Comparison of ENCODE assay signal across 10 mouse cellular contexts in genomic region chr17:45544873-45545277, GRCm38 (mm10). TPM values are rescaled to one million over a fixed set of nuclear protein-coding genes. Genes with fewer than 3 reads are reported as not detected.
DNase-seq lines count a peak whose midpoint lies in the region; ATAC-seq and TF ChIP-seq lines count a peak whose summit lies in the region.
"Had no signal": no experiment of that assay in that cellular context is flagged by ENCODE, and none has a peak within 500 bp of the region (broad histone marks: within the 10 kb centered on the region; RNA-seq: fewer than 3 reads in every experiment).

No protein-coding gene starts in this region.

- TF ChIP-seq EP300 in heart, adult 2 months (IDR thresholded peaks at IDR 0.05; ENCODE audit: insufficient read depth, low read depth, low read length) = no peak
- TF ChIP-seq EP300 in stomach, postnatal 0 days (optimal IDR thresholded peaks at IDR 0.05) = no peak

- H3K36me3 ChIP-seq in heart, adult 2 months (ENCODE audit: control insufficient read depth, insufficient read depth, low read length) = no peaks in the 10 kb centered on the region
- no peaks in the 10 kb centered on the region for H3K36me3 ChIP-seq in intestine, embryonic 14.5 days (ENCODE audit: control insufficient read depth, insufficient read depth, low read length)
- no peaks in the 10 kb centered on the region; the same call in 1 of the 2 replicates for H3K36me3 ChIP-seq in stomach, postnatal 0 days (ENCODE audit: control insufficient read depth, insufficient read depth, low read length)

- no peak overlapping the region for H3K9ac ChIP-seq in heart, adult 2 months (ENCODE audit: low read depth, low read length)
- H3K9ac ChIP-seq in intestine, embryonic 14.5 days (ENCODE audit: low read length) = no peak overlapping the region
- H3K9ac ChIP-seq in stomach, postnatal 0 days (ENCODE audit: low read length) = no peak overlapping the region
- H3K9ac ChIP-seq: liver, embryonic 14.5 days had no signal

- H3K4me1 ChIP-seq in heart, adult 2 months (ENCODE audit: control insufficient read depth, insufficient read depth, low read length) = no peaks in the 10 kb centered on the region
- H3K4me1 ChIP-seq in intestine, embryonic 14.5 days (replicated peaks; ENCODE audit: control insufficient read depth, insufficient read depth, low read length) = peaks cover 6% of the 10 kb centered on the region; the same call in 1 of the 2 replicates
- H3K4me1 ChIP-seq in stomach, postnatal 0 days (replicated peaks; ENCODE audit: control insufficient read depth, insufficient read depth) = no peaks in the 10 kb centered on the region

- peak overlapping the region; percentile 31 for H3K4me3 ChIP-seq in heart, adult 2 months
- 0 out of 2 replicates have a peak overlapping the region, but pooled peaks have one; percentile 9 for H3K4me3 ChIP-seq in intestine, embryonic 14.5 days (ENCODE audit: low read depth, low read length)
- H3K4me3 ChIP-seq in stomach, postnatal 0 days (ENCODE audit: low read depth, low read length) = peak overlapping the region; percentile 12; the same call in 1 of the 2 replicates

- no peak for TF ChIP-seq CTCF in heart, adult 2 months (IDR thresholded peaks at IDR 0.05)
- no peak for TF ChIP-seq CTCF in stomach, postnatal 0 days (IDR thresholded peaks at IDR 0.05; ENCODE audit: low read depth)

- peak overlapping the region; percentile 39 for H3K4me2 ChIP-seq in intestine, embryonic 14.5 days (ENCODE audit: low read length)
- peak overlapping the region; percentile 39; the same call in 1 of the 2 replicates for H3K4me2 ChIP-seq in stomach, postnatal 0 days (replicated peaks; ENCODE audit: low read depth)

- TF ChIP-seq POLR2A in heart, adult 2 months (IDR thresholded peaks at IDR 0.05; ENCODE audit: insufficient read depth, low read depth, low read length) = no peak

- no peaks in the 10 kb centered on the region for H3K9me3 ChIP-seq in intestine, embryonic 14.5 days (ENCODE audit: control insufficient read depth, low read length)
- H3K9me3 ChIP-seq in stomach, postnatal 0 days (ENCODE audit: control insufficient read depth, low read length) = no peaks in the 10 kb centered on the region

- ATAC-seq in intestine, embryonic 14.5 days (replicated peaks; ENCODE audit: low FRiP score, low TSS enrichment, low read depth) = no peak
- ATAC-seq in stomach, postnatal 0 days (ENCODE audit: low FRiP score, low TSS enrichment) = no peak

- no peak overlapping the region for H3K27ac ChIP-seq in heart, adult 2 months
- H3K27ac ChIP-seq in intestine, embryonic 14.5 days (ENCODE audit: low read depth) = no peak overlapping the region
- no peak overlapping the region for H3K27ac ChIP-seq in stomach, postnatal 0 days (replicated peaks)
- H3K27ac ChIP-seq: liver, embryonic 14.5 days had no signal

- intact Hi-C loops in heart, adult 2 months (cut with DNase I) = no loop called here

- no peak for DNase-seq in heart, adult 2 months
- no peak for DNase-seq in heart, adult 18-20 months
- peak; percentile 33 for DNase-seq in right cerebral cortex, adult 18-20 months
- no peak for DNase-seq in right cerebral cortex, postnatal 4 days
- DNase-seq in intestine, embryonic 14.5 days (ENCODE audit: low spot score) = no peak
- DNase-seq in stomach, postnatal 0 days (ENCODE audit: low spot score) = no peak
- DNase-seq in adrenal gland, adult 2 months = no peak
- DNase-seq in right cerebral cortex, postnatal 36 days (ENCODE audit: low spot score in 2 of 2) = no peak

- 7% methylated on average over 46 of the region's 46 CpGs for WGBS in heart, adult 2 months
- 17% methylated on average over 46 of the region's 46 CpGs for WGBS in intestine, embryonic 14.5 days
- WGBS in stomach, postnatal 0 days = 24% methylated on average over 45 of the region's 46 CpGs

- H3K79me2 ChIP-seq in heart, adult 2 months (replicated peaks; ENCODE audit: control insufficient read depth, insufficient read depth, low read length) = no peaks in the 10 kb centered on the region

- H3K27me3 ChIP-seq in heart, adult 2 months (ENCODE audit: control insufficient read depth, insufficient read depth, low read length) = peaks cover 28% of the 10 kb centered on the region
- H3K27me3 ChIP-seq in intestine, embryonic 14.5 days (replicated peaks; ENCODE audit: control insufficient read depth, insufficient read depth, low read length) = peaks cover 75% of the 10 kb centered on the region
- H3K27me3 ChIP-seq in stomach, postnatal 0 days (ENCODE audit: control insufficient read depth, insufficient read depth, low read length) = peaks cover 10% of the 10 kb centered on the region; the same call in 1 of the 2 replicates

RNA-seq across cellular contexts. Expression of gene Tmem151b, which starts 4.6 kb away (rescaled TPM):
- total RNA-seq in heart, adult 2 months (2021) = under 1 TPM in 1 of 2 experiments, not detected in 1; 0.07 TPM
- polyA plus RNA-seq in heart, adult 2 months (2012; rRNA removed) = 0.04 and 0.06 TPM in 2 replicates
- total RNA-seq in heart, adult 18-20 months (2021) = under 1 TPM in 1 of 2 experiments, not detected in 1; 0.05 TPM
- polyA plus RNA-seq in intestine, embryonic 14.5 days (2014; fragmentation: Nextera tagmentation; extraction: Ambion mirVana) = 2.1 and 2.3 TPM in 2 replicates
- 0.41 and 0.63 TPM in 2 replicates for polyA plus RNA-seq in stomach, postnatal 0 days (2015; fragmentation: Nextera tagmentation; extraction: Ambion mirVana)
- total RNA-seq in adrenal gland, adult 2 months (2021) = under 1 TPM; 0.06 to 0.17 TPM
- polyA plus RNA-seq in adrenal gland, adult 2 months (2012; rRNA removed) = 0.09 and 0.74 TPM in 2 replicates
- total RNA-seq: common myeloid progenitor, adult 5-6 weeks had no signal

RNA-seq across cellular contexts. Expression of gene Nfkbie, which starts 10.6 kb away (rescaled TPM):
- total RNA-seq in heart, adult 2 months (2021) = 1 to 10 TPM; 1.1 TPM
- 1.6 and 2.2 TPM in 2 replicates for polyA plus RNA-seq in heart, adult 2 months (2012; rRNA removed)
- 1 to 10 TPM; 1.2 to 3.1 TPM for total RNA-seq in heart, adult 18-20 months (2021)
- polyA plus RNA-seq in intestine, embryonic 14.5 days (2014; fragmentation: Nextera tagmentation; extraction: Ambion mirVana) = 3.7 and 4.0 TPM in 2 replicates
- 1.6 and 2.0 TPM in 2 replicates for polyA plus RNA-seq in stomach, postnatal 0 days (2015; fragmentation: Nextera tagmentation; extraction: Ambion mirVana)
- 1 to 10 TPM; 3.0 to 5.6 TPM for total RNA-seq in adrenal gland, adult 2 months (2021)
- 5.2 and 6.4 TPM in 2 replicates for polyA plus RNA-seq in adrenal gland, adult 2 months (2012; rRNA removed)

RNA-seq across cellular contexts. Expression of gene Slc35b2, which starts 18.8 kb away (rescaled TPM):
- total RNA-seq in heart, adult 2 months (2021) = 10 to 100 TPM; 23.4 to 24.0 TPM
- 45.1 and 49.2 TPM in 2 replicates for polyA plus RNA-seq in heart, adult 2 months (2012; rRNA removed)
- 10 to 100 TPM; 23.4 to 26.0 TPM for total RNA-seq in heart, adult 18-20 months (2021)
- 136 and 146 TPM in 2 replicates for polyA plus RNA-seq in intestine, embryonic 14.5 days (2014; fragmentation: Nextera tagmentation; extraction: Ambion mirVana)
- 72.7 and 76.8 TPM in 2 replicates for polyA plus RNA-seq in stomach, postnatal 0 days (2015; fragmentation: Nextera tagmentation; extraction: Ambion mirVana)
- total RNA-seq in adrenal gland, adult 2 months (2021) = 10 to 100 TPM; 43.6 to 59.7 TPM
- polyA plus RNA-seq in adrenal gland, adult 2 months (2012; rRNA removed) = 167 and 198 TPM in 2 replicates

RNA-seq across cellular contexts. Expression of gene Tcte1, which starts 21.6 kb away (rescaled TPM):
- not detected for total RNA-seq in heart, adult 2 months (2021)
- 0.09 and 0.90 TPM in 2 replicates for polyA plus RNA-seq in heart, adult 2 months (2012; rRNA removed)
- total RNA-seq in heart, adult 18-20 months (2021) = not detected
- polyA plus RNA-seq in intestine, embryonic 14.5 days (2014; fragmentation: Nextera tagmentation; extraction: Ambion mirVana) = 0.60 and 0.70 TPM in 2 replicates
- 0.04 and 0.13 TPM in 2 replicates for polyA plus RNA-seq in stomach, postnatal 0 days (2015; fragmentation: Nextera tagmentation; extraction: Ambion mirVana)
- not detected for total RNA-seq in adrenal gland, adult 2 months (2021)
- polyA plus RNA-seq in adrenal gland, adult 2 months (2012; rRNA removed) = not detected in 2 replicates
- total RNA-seq: common myeloid progenitor, adult 5-6 weeks had no signal
- polyA plus RNA-seq: liver, embryonic 14.5 days had no signal

RNA-seq across cellular contexts. Expression of gene Hsp90ab1, which starts 28.2 kb away (rescaled TPM):
- total RNA-seq in heart, adult 2 months (2021) = 1,000 to 10,000 TPM; 1,183 to 1,319 TPM
- 464 and 736 TPM in 2 replicates for polyA plus RNA-seq in heart, adult 2 months (2012; rRNA removed)
- total RNA-seq in heart, adult 18-20 months (2021) = 1,000 to 10,000 TPM; 1,354 to 1,581 TPM
- 1,628 and 1,680 TPM in 2 replicates for polyA plus RNA-seq in intestine, embryonic 14.5 days (2014; fragmentation: Nextera tagmentation; extraction: Ambion mirVana)
- 715 and 750 TPM in 2 replicates for polyA plus RNA-seq in stomach, postnatal 0 days (2015; fragmentation: Nextera tagmentation; extraction: Ambion mirVana)
- total RNA-seq in adrenal gland, adult 2 months (2021) = 1,000 to 10,000 TPM; 1,973 to 2,851 TPM
- 197 and 291 TPM in 2 replicates for polyA plus RNA-seq in adrenal gland, adult 2 months (2012; rRNA removed)
